Mouse (Mus musculus): Measurements from ENCODE around the gene Jmy. TPM values are rescaled to one million over a fixed set of nuclear protein-coding genes. Genes with fewer than 3 reads are reported as not detected.

The Jmy gene
- total RNA-seq (2014; rRNA removed) = 25.5 and 29.7 TPM in 2 replicates
- polyA plus RNA-seq (2015; fragmentation: Nextera tagmentation; extraction: Ambion mirVana) = 5.6 and 9.0 TPM in 2 replicates

- Histone ChIP-seq H3K27me3 (ENCODE audit: insufficient read depth, low read length) (no peaks in the 10 kb centered on the region), H3K9ac (peak within 1 kb of the TSS; percentile 88), H3K27ac (ENCODE audit: low read depth, low read length) (peak within 1 kb of the TSS; percentile 97), H3K9me3 (ENCODE audit: low read length) (no peaks in the 10 kb centered on the region), H3K4me2 (ENCODE audit: low read depth) (peak within 1 kb of the TSS; percentile 77), H3K4me1 (ENCODE audit: insufficient read depth) (peaks cover 29% of the 10 kb centered on the region), H3K4me3 (ENCODE audit: low read depth, low read length) (peak within 1 kb of the TSS; percentile 98), H3K36me3 (ENCODE audit: insufficient read depth) (0 out of 2 replicates have a peak, but pooled peaks cover 2% of the 10 kb centered on the region)
- no peak for TF ChIP-seq CTCF (IDR thresholded peaks at IDR 0.05; ENCODE audit: low read depth)
- DNase-seq (peak; percentile 95), ATAC-seq (peak; percentile 96)
- WGBS = 2% methylated on average over 94 of the region's 105 CpGs
Observed at GRCm38 (mm10) chr13:93499167-93499972, at the start of gene Jmy. Gene Jmy (minus strand): TSS chr13:93499808.

- Histone ChIP-seq H3K27me3 (ENCODE audit: insufficient read depth, low read length) (no peaks in the 10 kb centered on the region), H3K9ac (no peak overlapping the region), H3K4me1 (ENCODE audit: insufficient read depth) (no peaks in the 10 kb centered on the region), H3K36me3 (ENCODE audit: insufficient read depth) (no peaks in the 10 kb centered on the region), H3K9me3 (ENCODE audit: low read length) (no peaks in the 10 kb centered on the region), H3K4me3 (ENCODE audit: low read depth, low read length) (no peak overlapping the region), H3K27ac (ENCODE audit: low read depth, low read length) (no peak overlapping the region), H3K4me2 (ENCODE audit: low read depth) (no peak overlapping the region)
- no peak for DNase-seq
- 93% methylated on average over 5 of the region's 5 CpGs for WGBS
- ATAC-seq = no peak
- no peak for TF ChIP-seq CTCF (IDR thresholded peaks at IDR 0.05; ENCODE audit: low read depth)
Observed at GRCm38 (mm10) chr13:93547641-93548040, 48.0 kb upstream of the Jmy start.

DNA sequence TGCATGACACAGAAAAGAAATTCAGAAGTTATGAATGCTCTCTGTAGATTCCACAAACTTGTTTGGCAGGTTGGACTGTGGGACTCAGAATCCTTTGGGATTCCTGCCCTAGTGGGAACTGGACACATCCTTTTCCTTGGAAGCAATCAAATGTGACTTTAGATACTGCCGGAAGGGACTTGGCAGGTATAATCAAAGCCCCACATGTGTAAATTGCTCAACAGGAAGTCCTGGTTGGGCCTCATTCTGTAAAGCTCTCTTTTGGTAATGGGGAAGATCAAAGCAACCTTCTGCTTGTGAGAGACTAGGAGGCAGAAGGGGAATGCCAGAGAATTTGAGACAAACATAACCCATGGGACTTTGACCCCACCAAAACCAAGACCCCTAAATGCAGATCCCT is 46.4 kb upstream of the Jmy start:
- Histone ChIP-seq H3K27me3 (ENCODE audit: insufficient read depth, low read length) (no peaks in the 10 kb centered on the region), H3K4me2 (ENCODE audit: low read depth) (no peak overlapping the region), H3K36me3 (ENCODE audit: insufficient read depth) (no peaks in the 10 kb centered on the region), H3K9me3 (ENCODE audit: low read length) (no peaks in the 10 kb centered on the region), H3K27ac (ENCODE audit: low read depth, low read length) (no peak overlapping the region), H3K4me1 (ENCODE audit: insufficient read depth) (no peaks in the 10 kb centered on the region), H3K4me3 (ENCODE audit: low read depth, low read length) (no peak overlapping the region), H3K9ac (no peak overlapping the region)
- DNase-seq = no peak
- WGBS = 82% methylated on average over 1 of the region's 1 CpGs
- ATAC-seq = no peak
- no peak for TF ChIP-seq CTCF (IDR thresholded peaks at IDR 0.05; ENCODE audit: low read depth)

DNA sequence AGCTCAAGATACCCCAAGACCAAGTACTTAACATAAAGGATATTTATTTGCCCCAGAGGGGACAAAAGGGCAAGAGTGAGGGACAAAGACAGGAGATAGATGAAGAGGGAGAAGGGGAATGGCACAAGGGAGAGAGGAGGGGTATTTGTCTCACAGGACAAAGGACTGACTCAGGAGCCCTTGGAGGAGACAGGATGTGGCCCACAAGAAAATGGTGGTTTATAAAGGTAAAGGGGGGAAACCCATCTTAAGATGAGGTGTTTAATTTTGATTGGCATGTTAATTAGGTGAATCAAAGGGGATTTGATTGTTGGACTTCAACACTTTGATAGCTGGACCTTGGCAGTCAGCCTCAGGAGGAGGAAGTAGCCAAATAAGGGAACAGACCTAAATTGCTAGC is 44.7 kb upstream of the Jmy start:
- H3K4me3 ChIP-seq (ENCODE audit: low read depth, low read length) = no peak overlapping the region
- DNase-seq (no peak), ATAC-seq (no peak)
- no peak overlapping the region for H3K9ac ChIP-seq
- no peaks in the 10 kb centered on the region for H3K4me1 ChIP-seq (ENCODE audit: insufficient read depth)
- no peak overlapping the region for H3K4me2 ChIP-seq (ENCODE audit: low read depth)
- H3K27ac ChIP-seq (ENCODE audit: low read depth, low read length) = no peak overlapping the region
- no peak for TF ChIP-seq CTCF (IDR thresholded peaks at IDR 0.05; ENCODE audit: low read depth)
- H3K9me3 ChIP-seq (ENCODE audit: low read length) = no peaks in the 10 kb centered on the region
- no peaks in the 10 kb centered on the region for H3K36me3 ChIP-seq (ENCODE audit: insufficient read depth)
- H3K27me3 ChIP-seq (ENCODE audit: insufficient read depth, low read length) = no peaks in the 10 kb centered on the region

GRCm38 (mm10) chr13:93539311-93539710 is 39.7 kb upstream of the Jmy start:
- H3K9ac ChIP-seq = no peak overlapping the region
- ATAC-seq (no peak), DNase-seq (no peak)
- 64% methylated on average over 4 of the region's 4 CpGs for WGBS
- TF ChIP-seq CTCF (IDR thresholded peaks at IDR 0.05; ENCODE audit: low read depth) = no peak
- H3K27ac ChIP-seq (ENCODE audit: low read depth, low read length) = no peak overlapping the region
- no peaks in the 10 kb centered on the region for H3K27me3 ChIP-seq (ENCODE audit: insufficient read depth, low read length)
- no peaks in the 10 kb centered on the region for H3K4me1 ChIP-seq (ENCODE audit: insufficient read depth)
- no peak overlapping the region for H3K4me3 ChIP-seq (ENCODE audit: low read depth, low read length)
- no peaks in the 10 kb centered on the region for H3K9me3 ChIP-seq (ENCODE audit: low read length)
- H3K36me3 ChIP-seq (ENCODE audit: insufficient read depth) = no peaks in the 10 kb centered on the region
- no peak overlapping the region for H3K4me2 ChIP-seq (ENCODE audit: low read depth)

GRCm38 (mm10) chr13:93518753-93519319 is 19.2 kb upstream of the Jmy start:
- Histone ChIP-seq H3K27ac (ENCODE audit: low read depth, low read length) (no peak overlapping the region), H3K27me3 (ENCODE audit: insufficient read depth, low read length) (no peaks in the 10 kb centered on the region), H3K4me3 (ENCODE audit: low read depth, low read length) (no peak overlapping the region), H3K9ac (no peak overlapping the region), H3K4me2 (ENCODE audit: low read depth) (no peak overlapping the region), H3K9me3 (ENCODE audit: low read length) (no peaks in the 10 kb centered on the region), H3K36me3 (ENCODE audit: insufficient read depth) (no peaks in the 10 kb centered on the region), H3K4me1 (ENCODE audit: insufficient read depth) (no peaks in the 10 kb centered on the region)
- no peak for DNase-seq
- WGBS = 77% methylated on average over 2 of the region's 2 CpGs
- TF ChIP-seq CTCF (IDR thresholded peaks at IDR 0.05; ENCODE audit: low read depth) = no peak
- ATAC-seq = no peak

- TF ChIP-seq CTCF (IDR thresholded peaks at IDR 0.05; ENCODE audit: low read depth) = no peak
- H3K4me2 ChIP-seq (ENCODE audit: low read depth) = no peak overlapping the region
- no peak for ATAC-seq
- DNase-seq = no peak
- H3K27me3 ChIP-seq (ENCODE audit: insufficient read depth, low read length) = no peaks in the 10 kb centered on the region
- H3K9ac ChIP-seq = no peak overlapping the region
- H3K4me1 ChIP-seq (ENCODE audit: insufficient read depth) = no peaks in the 10 kb centered on the region
- H3K27ac ChIP-seq (ENCODE audit: low read depth, low read length) = no peak overlapping the region
- no peaks in the 10 kb centered on the region for H3K9me3 ChIP-seq (ENCODE audit: low read length)
- no peaks in the 10 kb centered on the region for H3K36me3 ChIP-seq (ENCODE audit: insufficient read depth)
- no peak overlapping the region for H3K4me3 ChIP-seq (ENCODE audit: low read depth, low read length)
Observed at GRCm38 (mm10) chr13:93517223-93517622, 17.6 kb upstream of the Jmy start.
